Mouse (Mus musculus) MEL (cell line): ENCODE measurements at regions not wholly inside any gene's neighbourhood (a gene's known extent, or its start where the extent isn't known, plus 50 kb on each side); places are given as distances from the start of the nearest gene placed in this dataset.

Source experiments
- DNase-seq: peaks from one replicate; pipeline ENCODE4 v3.0.0; 2011; ENCODE audit warnings: low read depth, low spot score
- H3K27ac ChIP-seq: 2 replicates; pipeline ENCODE4 v1.5.1; 2012; ENCODE audit warnings: low read depth, mild to moderate bottlenecking, control low read depth, low read length, moderate library complexity; ENCODE audit not compliant: control insufficient read depth
- H3K27me3 ChIP-seq, 2 experiments: fragments of 150-350 bp in 1 of 2; sonication (generic) in 1 of 2; 2 replicates each; pipeline ENCODE4 v1.6.1; 2012; ENCODE audit warnings: low read length in 2 of 2, mild to moderate bottlenecking in 2 of 2, improper control_type of control experiment in 1 of 2, moderate library complexity in 1 of 2; ENCODE audit not compliant: insufficient read depth in 2 of 2, control insufficient read depth in 1 of 2
- H3K36me3 ChIP-seq, 2 experiments: 2 replicates each; pipeline ENCODE4 v1.6.1; 2012 to 2014; ENCODE audit warnings: low read length in 2 of 2, improper control_type of control experiment in 1 of 2, inconsistent platforms in 1 of 2, mild to moderate bottlenecking in 1 of 2; ENCODE audit not compliant: insufficient read depth in 2 of 2, control insufficient read depth in 1 of 2
- H3K4me1 ChIP-seq, 2 experiments: fragments of 150-350 bp in 1 of 2; sonication (generic) in 1 of 2; 2 replicates each; pipeline ENCODE4 v1.6.1; 2012; ENCODE audit warnings: low read length in 2 of 2, improper control_type of control experiment in 1 of 2, mild to moderate bottlenecking in 1 of 2; ENCODE audit not compliant: insufficient read depth in 2 of 2, control insufficient read depth in 1 of 2
- H3K4me3 ChIP-seq, 2 experiments: fragments of 150-350 bp in 1 of 2; sonication (generic) in 1 of 2; 2 replicates each; pipeline ENCODE4 v1.5.1; 2012; ENCODE audit warnings: low read depth in 2 of 2, low read length in 2 of 2, mild to moderate bottlenecking in 2 of 2, moderate library complexity in 2 of 2, control low read depth in 1 of 2, improper control_type of control experiment in 1 of 2; ENCODE audit not compliant: control insufficient read depth in 1 of 2, insufficient read depth in 1 of 2
- H3K79me2 ChIP-seq: 2 replicates; pipeline ENCODE4 v1.6.1; 2012; ENCODE audit warnings: mild to moderate bottlenecking, low read length, moderate library complexity; ENCODE audit not compliant: control insufficient read depth, poor library complexity, insufficient read depth
- H3K9ac ChIP-seq: 2 replicates; pipeline ENCODE4 v1.6.1; 2012; ENCODE audit warnings: low read depth, mild to moderate bottlenecking, control low read depth, low read length, moderate library complexity; ENCODE audit not compliant: control insufficient read depth, poor library complexity, severe bottlenecking
- H3K9me3 ChIP-seq: fragments of 150-350 bp; sonication (generic); replicated peaks from 2 replicates; pipeline ENCODE4 v1.6.1; 2012; ENCODE audit warnings: mild to moderate bottlenecking, low read length, improper control_type of control experiment, moderate library complexity; ENCODE audit not compliant: insufficient read depth
- CTCF ChIP-seq, 3 experiments: IDR thresholded peaks in 2 of 3; conservative IDR thresholded peaks in 1 of 3; 2 replicates each; pipeline ENCODE4 v1.5.1; 2011 to 2012; ENCODE audit warnings: low read length in 3 of 3, low read depth in 2 of 3, mild to moderate bottlenecking in 2 of 3, improper control_type of control experiment in 1 of 3, inconsistent platforms in 1 of 3, mixed read lengths in 1 of 3, moderate library complexity in 1 of 3; ENCODE audit not compliant: control insufficient read depth in 1 of 3, insufficient read depth in 1 of 3, poor library complexity in 1 of 3, severe bottlenecking in 1 of 3
- E2F4 ChIP-seq: IDR thresholded peaks from 2 replicates; pipeline ENCODE4 v1.6.1; 2011; ENCODE audit warnings: low read depth, low read length, improper control_type of control experiment, borderline replicate concordance
- EP300 ChIP-seq, 2 experiments: IDR thresholded peaks; 2 replicates each; pipeline ENCODE4 v1.6.1; 2011; ENCODE audit warnings: improper control_type of control experiment in 2 of 2, low read length in 2 of 2, low read depth in 1 of 2, mild to moderate bottlenecking in 1 of 2
- GABPA ChIP-seq: IDR thresholded peaks from 2 replicates; pipeline ENCODE4 v1.6.1; 2012; ENCODE audit warnings: low read depth, mild to moderate bottlenecking, inconsistent platforms, low read length, improper control_type of control experiment, moderate library complexity
- GATA1 ChIP-seq: IDR thresholded peaks from 2 replicates; pipeline ENCODE4 v1.6.1; 2011; ENCODE audit warnings: low read depth, low read length, improper control_type of control experiment
- JUND ChIP-seq: IDR thresholded peaks from 2 replicates; pipeline ENCODE4 v1.6.1; 2011; ENCODE audit warnings: low read depth, mild to moderate bottlenecking, improper control_type of control experiment, low read length
- MAFK ChIP-seq: IDR thresholded peaks from 2 replicates; pipeline ENCODE4 v1.6.1; 2011; ENCODE audit warnings: low read depth, mild to moderate bottlenecking, low read length, improper control_type of control experiment, borderline replicate concordance
- MAX ChIP-seq: IDR thresholded peaks from 2 replicates; pipeline ENCODE4 v1.6.1; 2011; ENCODE audit warnings: low read length, improper control_type of control experiment
- MEF2A ChIP-seq: IDR thresholded peaks from 2 replicates; pipeline ENCODE4 v1.6.1; 2014; ENCODE audit warnings: low read depth, mild to moderate bottlenecking, inconsistent platforms, low read length, improper control_type of control experiment; ENCODE audit not compliant: poor library complexity, insufficient replicate concordance, severe bottlenecking; ENCODE audit errors: extremely low read depth
- MXI1 ChIP-seq: IDR thresholded peaks from 2 replicates; pipeline ENCODE4 v1.6.1; 2011; ENCODE audit warnings: mild to moderate bottlenecking, low read depth, low read length, improper control_type of control experiment
- MYB ChIP-seq: IDR thresholded peaks from 2 replicates; pipeline ENCODE4 v1.6.1; 2011; ENCODE audit warnings: mild to moderate bottlenecking, low read depth, low read length, improper control_type of control experiment
- MYC ChIP-seq: IDR thresholded peaks from 2 replicates; pipeline ENCODE4 v1.6.1; 2011; ENCODE audit warnings: low read depth, mild to moderate bottlenecking, low read length, improper control_type of control experiment, moderate library complexity
- NELFE ChIP-seq: IDR thresholded peaks from 2 replicates; pipeline ENCODE4 v1.6.1; 2011; ENCODE audit warnings: low read depth, low read length, improper control_type of control experiment
- POLR2AphosphoS2 ChIP-seq: IDR thresholded peaks from 2 replicates; pipeline ENCODE4 v1.6.1; 2011; ENCODE audit warnings: low read length, improper control_type of control experiment
- RAD21 ChIP-seq: IDR thresholded peaks from 2 replicates; pipeline ENCODE4 v1.6.1; 2011; ENCODE audit warnings: mild to moderate bottlenecking, low read depth, low read length, improper control_type of control experiment
- RCOR1 ChIP-seq: IDR thresholded peaks from 2 replicates; pipeline ENCODE4 v1.6.1; 2012; ENCODE audit warnings: low read depth, mild to moderate bottlenecking, inconsistent platforms, low read length, improper control_type of control experiment
- TBP ChIP-seq: IDR thresholded peaks from 2 replicates; pipeline ENCODE4 v1.8.0; 2011; ENCODE audit warnings: low read depth, low read length, improper control_type of control experiment
- TCF12 ChIP-seq: IDR thresholded peaks from 2 replicates; pipeline ENCODE4 v1.6.1; 2014; ENCODE audit warnings: low read depth, mild to moderate bottlenecking, inconsistent platforms, low read length, improper control_type of control experiment, moderate library complexity
- UBTF ChIP-seq: IDR thresholded peaks from 2 replicates; pipeline ENCODE4 v1.6.1; 2012; ENCODE audit warnings: low read depth, mild to moderate bottlenecking, inconsistent platforms, low read length, improper control_type of control experiment, moderate library complexity, borderline replicate concordance; ENCODE audit not compliant: insufficient read depth
- ZKSCAN1 ChIP-seq: IDR thresholded peaks from 2 replicates; pipeline ENCODE4 v1.6.1; 2012; ENCODE audit warnings: low read depth, mild to moderate bottlenecking, inconsistent platforms, low read length, improper control_type of control experiment, moderate library complexity
- ZNF384 ChIP-seq: IDR thresholded peaks from 2 replicates; pipeline ENCODE4 v1.6.1; 2012; ENCODE audit warnings: low read depth, mild to moderate bottlenecking, inconsistent platforms, low read length, improper control_type of control experiment

DNA sequence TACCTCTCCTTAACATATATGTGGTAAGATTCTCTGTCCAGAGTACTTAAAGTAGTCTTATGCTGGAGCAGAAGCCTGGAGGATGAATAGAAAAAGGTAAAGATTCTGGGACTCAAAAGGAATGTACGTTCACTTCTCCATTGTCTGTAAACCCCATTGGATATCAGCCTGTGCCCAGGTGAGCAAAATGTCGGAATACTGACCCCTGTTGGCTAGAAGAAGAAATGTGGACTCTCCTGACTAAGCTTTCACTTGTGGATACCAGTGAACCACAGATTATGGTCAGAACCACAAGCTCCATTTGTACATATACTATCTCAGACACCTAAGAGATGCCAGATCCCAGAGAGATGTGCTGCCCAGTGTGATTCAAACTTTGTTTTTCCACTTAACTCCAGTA lies 558.5 kb downstream of the Plxdc2 start (continued):
- no peak for TF ChIP-seq NELFE
- TF ChIP-seq ZKSCAN1 = no peak
- TF ChIP-seq MYB = no peak
- no peak for TF ChIP-seq E2F4
- TF ChIP-seq EP300 (IDR thresholded peaks at IDR 0.05; ENCODE audit: low read depth in 1 of 2, low read length in 2 of 2) = no peak
- peak; percentile 19 for TF ChIP-seq RAD21

DNA sequence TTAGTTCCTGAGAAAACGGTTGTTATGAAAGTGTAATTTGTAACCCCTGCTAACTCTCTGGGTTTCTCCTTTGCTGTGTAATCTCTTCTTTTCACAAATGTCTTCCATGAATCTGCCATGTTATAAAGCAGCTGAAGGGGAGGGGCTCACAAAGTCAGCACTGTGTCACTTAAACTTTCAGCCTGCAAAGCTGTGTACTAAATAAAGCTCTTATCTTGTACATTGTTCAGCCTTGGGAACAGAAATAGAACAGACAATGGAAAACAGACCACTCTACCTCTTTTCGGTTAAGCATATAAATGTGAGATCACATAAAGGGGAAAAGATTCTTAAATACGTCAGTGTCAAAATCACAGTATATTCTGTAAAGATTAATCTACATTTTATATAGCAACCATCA lies 573.9 kb downstream of the Plxdc2 start:
- Histone ChIP-seq H3K9me3 (no peaks in the 10 kb centered on the region), H3K4me3 (no peak overlapping the region), H3K79me2 (no peaks in the 10 kb centered on the region), H3K9ac (no peak overlapping the region), H3K27me3 (no peaks in the 10 kb centered on the region), H3K36me3 (no peaks in the 10 kb centered on the region), H3K27ac (no peak overlapping the region), H3K4me1 (no peaks in the 10 kb centered on the region)
- DNase-seq = no peak
- no peak for TF ChIP-seq TCF12
- no peak for TF ChIP-seq MAX
- no peak for TF ChIP-seq RCOR1
- no peak for TF ChIP-seq ZNF384
- no peak for TF ChIP-seq MYC
- TF ChIP-seq GABPA = no peak
- no peak for TF ChIP-seq POLR2AphosphoS2
- TF ChIP-seq MXI1 = no peak
- TF ChIP-seq MAFK = no peak
- TF ChIP-seq GATA1 = no peak
- no peak for TF ChIP-seq CTCF (IDR thresholded peaks at IDR 0.05 in 2 of 3, conservative IDR thresholded peaks at IDR 0.05 in 1 of 3; ENCODE audit: control insufficient read depth in 1 of 3, insufficient read depth in 1 of 3, low read depth in 2 of 3, low read length in 3 of 3, poor library complexity in 1 of 3, severe bottlenecking in 1 of 3)

DNA sequence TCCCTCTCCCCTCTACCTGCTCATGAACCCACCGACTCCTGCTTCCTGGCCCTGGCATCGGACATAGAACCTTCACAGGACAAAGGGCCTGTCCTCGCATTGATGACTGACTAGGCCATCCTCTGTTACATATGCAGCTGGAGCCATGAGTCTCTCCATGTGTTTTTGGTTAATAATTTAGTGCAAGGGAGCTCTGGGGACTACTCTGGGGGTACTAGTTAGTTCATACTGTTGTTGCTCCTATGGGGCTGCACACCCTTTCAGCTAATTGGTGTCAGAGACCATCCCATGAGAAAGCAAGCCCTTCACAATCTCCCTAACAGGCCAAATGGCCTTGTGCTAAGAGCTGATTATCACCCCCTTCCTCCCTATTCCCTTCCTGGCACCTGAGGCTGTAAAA lies 603.3 kb downstream of the Plxdc2 start:
- no peak for DNase-seq
- Histone ChIP-seq H3K9ac (no peak overlapping the region), H3K27me3 (no peaks in the 10 kb centered on the region), H3K27ac (no peak overlapping the region), H3K79me2 (no peaks in the 10 kb centered on the region), H3K4me3 (no peak overlapping the region), H3K4me1 (no peaks in the 10 kb centered on the region), H3K36me3 (no peaks in the 10 kb centered on the region), H3K9me3 (no peaks in the 10 kb centered on the region)
- TF ChIP-seq UBTF (no peak), TBP (no peak), JUND (no peak), MEF2A (no peak), CTCF (IDR thresholded peaks at IDR 0.05 in 2 of 3, conservative IDR thresholded peaks at IDR 0.05 in 1 of 3; ENCODE audit: control insufficient read depth in 1 of 3, insufficient read depth in 1 of 3, low read depth in 2 of 3, low read length in 3 of 3, poor library complexity in 1 of 3, severe bottlenecking in 1 of 3) (no peak), MYB (no peak), E2F4 (no peak)
